Mouse (Mus musculus): ENCODE measurements around the gene Olfr356.

Olfr356 gene

DNA sequence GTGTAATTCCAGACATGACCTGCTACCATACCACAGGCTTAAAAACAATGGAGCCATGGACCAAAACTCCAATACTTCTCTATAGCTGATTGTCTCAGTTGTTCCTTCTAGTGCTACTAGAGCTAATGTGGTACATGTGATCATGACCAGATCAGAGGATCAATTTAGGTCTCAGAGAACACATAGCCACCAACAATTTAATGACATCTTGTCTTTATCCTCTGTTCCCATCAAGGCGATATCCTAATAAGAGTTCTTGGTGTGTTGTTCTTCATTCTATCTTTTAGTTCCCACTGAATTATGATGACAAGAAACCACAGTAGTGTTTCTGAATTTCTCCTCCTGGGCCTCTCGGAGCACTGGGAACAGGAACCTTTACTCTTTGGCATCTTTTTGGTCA is at the start of gene Olfr356:
Gene Olfr356 (plus strand): TSS at position 301 of the 400 bp plus-strand sequence.
- DNase-seq (ENCODE audit: low read depth, low spot score) = no peak

DNA sequence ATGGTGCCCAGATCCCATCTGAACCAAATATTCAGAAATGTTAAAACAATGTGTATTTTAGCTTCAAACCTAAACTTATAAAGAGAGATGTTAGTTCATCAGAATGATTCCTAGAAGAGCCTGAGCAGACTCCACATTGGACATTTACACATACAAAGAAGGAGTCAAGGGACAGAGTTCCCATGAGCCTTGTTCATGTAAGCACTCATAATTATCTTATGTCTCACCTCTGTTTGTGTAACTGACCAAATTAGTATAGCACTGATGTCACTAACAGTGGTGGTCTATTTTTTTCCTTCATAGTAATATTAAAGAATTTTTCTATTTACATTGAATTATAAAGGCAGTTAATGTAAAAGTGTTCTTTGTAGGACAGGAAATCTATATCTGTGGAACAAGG is 44.1 kb upstream of the Olfr356 start, which contains the start of gene Olfr353:
Gene Olfr353 (minus strand): TSS at position 101 of the 400 bp plus-strand sequence.
- no peak for DNase-seq (ENCODE audit: low read depth, low spot score)

DNA sequence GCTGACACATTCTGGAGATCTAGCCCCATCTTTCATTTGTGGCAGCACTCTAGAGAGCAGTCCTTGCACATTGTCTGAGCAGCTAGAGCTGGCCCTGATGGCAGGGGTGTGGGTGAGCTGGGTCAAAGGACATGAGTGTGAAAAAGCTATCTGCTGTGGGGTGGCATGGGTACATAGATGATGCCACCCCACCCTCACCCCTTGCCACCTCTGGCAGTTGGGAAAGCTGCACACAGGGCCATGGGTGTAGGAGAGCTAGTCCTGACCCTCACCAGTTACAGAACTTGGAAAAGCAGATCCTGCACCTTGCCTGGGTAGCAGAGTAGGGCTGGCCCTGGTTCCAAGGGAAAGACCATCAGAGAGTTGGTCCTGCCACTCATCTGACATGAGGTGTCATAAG is 39.8 kb upstream of the Olfr356 start:
- DNase-seq (ENCODE audit: low read depth, low spot score) = no peak

DNA sequence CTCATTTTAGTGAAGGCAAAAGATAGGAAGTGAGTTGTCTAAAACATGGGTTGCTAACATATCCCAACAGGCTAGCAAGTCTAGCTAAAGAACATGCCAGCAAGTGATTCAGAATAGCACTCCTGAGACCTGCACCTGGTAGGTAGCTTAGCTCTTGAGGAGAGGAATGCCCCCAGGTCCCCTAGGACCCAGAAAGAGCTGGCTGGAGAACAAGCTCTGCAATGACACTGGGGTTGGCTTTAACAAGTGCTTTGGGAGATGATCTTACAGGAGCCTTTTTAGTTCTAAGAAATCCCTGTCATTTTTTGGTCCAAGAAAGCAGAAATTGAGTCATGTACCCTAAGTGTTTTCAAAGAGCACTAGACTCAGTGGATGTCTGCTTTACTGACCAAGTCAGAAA is 31.5 kb upstream of the Olfr356 start, which contains the start of gene Olfr354:
Gene Olfr354 (plus strand): TSS at position 301 of the 400 bp plus-strand sequence.
- no peak for DNase-seq (ENCODE audit: low read depth, low spot score)

DNA sequence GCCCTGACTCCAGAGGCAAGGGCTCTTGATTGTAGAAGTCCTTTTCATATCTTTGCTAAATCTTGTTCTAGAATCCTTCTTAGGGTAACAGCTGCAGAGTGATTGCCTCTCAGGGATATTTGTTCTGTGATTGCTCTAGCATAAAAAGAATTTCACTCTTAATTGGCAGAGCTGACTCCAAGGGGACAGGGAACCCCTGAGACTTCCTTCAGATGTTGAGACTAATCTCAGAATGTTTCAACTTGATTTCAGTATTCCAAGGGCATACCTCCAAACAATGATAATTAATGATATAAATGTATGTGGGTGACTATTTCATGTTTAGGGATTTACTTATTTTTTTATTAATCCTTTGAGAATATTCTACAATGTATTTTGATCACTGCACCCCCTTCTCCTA is 8.1 kb upstream of the Olfr356 start, which contains the start of gene Olfr355:
Gene Olfr355 (minus strand): TSS at position 101 of the 400 bp plus-strand sequence.
- no peak for DNase-seq (ENCODE audit: low read depth, low spot score)

Data from brain, embryonic 18.5 days (tissue).